Mouse (Mus musculus) MEL (cell line): ENCODE data around the gene Mboat2. TPM values are rescaled to one million over a fixed set of nuclear protein-coding genes. Genes with fewer than 3 reads are reported as not detected.
A peak's percentile ranks its signal among the peaks of the same experiment; 100 is the strongest.

Experiments
- DNase-seq: peaks from one replicate; pipeline ENCODE4 v3.0.0; 2011; ENCODE audit warnings: low read depth, low spot score
- H3K27ac ChIP-seq: 2 replicates; pipeline ENCODE4 v1.5.1; 2012; ENCODE audit warnings: low read depth, mild to moderate bottlenecking, control low read depth, low read length, moderate library complexity; ENCODE audit not compliant: control insufficient read depth
- H3K27me3 ChIP-seq, 2 experiments: fragments of 150-350 bp in 1 of 2; sonication (generic) in 1 of 2; 2 replicates each; pipeline ENCODE4 v1.6.1; 2012; ENCODE audit warnings: low read length in 2 of 2, mild to moderate bottlenecking in 2 of 2, improper control_type of control experiment in 1 of 2, moderate library complexity in 1 of 2; ENCODE audit not compliant: insufficient read depth in 2 of 2, control insufficient read depth in 1 of 2
- H3K36me3 ChIP-seq, 2 experiments: 2 replicates each; pipeline ENCODE4 v1.6.1; 2012 to 2014; ENCODE audit warnings: low read length in 2 of 2, improper control_type of control experiment in 1 of 2, inconsistent platforms in 1 of 2, mild to moderate bottlenecking in 1 of 2; ENCODE audit not compliant: insufficient read depth in 2 of 2, control insufficient read depth in 1 of 2
- H3K4me1 ChIP-seq, 2 experiments: fragments of 150-350 bp in 1 of 2; sonication (generic) in 1 of 2; 2 replicates each; pipeline ENCODE4 v1.6.1; 2012; ENCODE audit warnings: low read length in 2 of 2, improper control_type of control experiment in 1 of 2, mild to moderate bottlenecking in 1 of 2; ENCODE audit not compliant: insufficient read depth in 2 of 2, control insufficient read depth in 1 of 2
- H3K4me3 ChIP-seq, 2 experiments: fragments of 150-350 bp in 1 of 2; sonication (generic) in 1 of 2; 2 replicates each; pipeline ENCODE4 v1.5.1; 2012; ENCODE audit warnings: low read depth in 2 of 2, low read length in 2 of 2, mild to moderate bottlenecking in 2 of 2, moderate library complexity in 2 of 2, control low read depth in 1 of 2, improper control_type of control experiment in 1 of 2; ENCODE audit not compliant: control insufficient read depth in 1 of 2, insufficient read depth in 1 of 2
- H3K79me2 ChIP-seq: 2 replicates; pipeline ENCODE4 v1.6.1; 2012; ENCODE audit warnings: mild to moderate bottlenecking, low read length, moderate library complexity; ENCODE audit not compliant: control insufficient read depth, poor library complexity, insufficient read depth
- H3K9ac ChIP-seq: 2 replicates; pipeline ENCODE4 v1.6.1; 2012; ENCODE audit warnings: low read depth, mild to moderate bottlenecking, control low read depth, low read length, moderate library complexity; ENCODE audit not compliant: control insufficient read depth, poor library complexity, severe bottlenecking
- H3K9me3 ChIP-seq: fragments of 150-350 bp; sonication (generic); replicated peaks from 2 replicates; pipeline ENCODE4 v1.6.1; 2012; ENCODE audit warnings: mild to moderate bottlenecking, low read length, improper control_type of control experiment, moderate library complexity; ENCODE audit not compliant: insufficient read depth
- CHD2 ChIP-seq: IDR thresholded peaks from 2 replicates; pipeline ENCODE4 v1.6.1; 2011; ENCODE audit warnings: low read length, improper control_type of control experiment
- E2F4 ChIP-seq: IDR thresholded peaks from 2 replicates; pipeline ENCODE4 v1.6.1; 2011; ENCODE audit warnings: low read depth, low read length, improper control_type of control experiment, borderline replicate concordance
- ETS1 ChIP-seq: IDR thresholded peaks from 2 replicates; pipeline ENCODE4 v1.6.1; 2012; ENCODE audit warnings: low read depth, mild to moderate bottlenecking, inconsistent platforms, low read length, improper control_type of control experiment, moderate library complexity
- GATA1 ChIP-seq: IDR thresholded peaks from 2 replicates; pipeline ENCODE4 v1.6.1; 2011; ENCODE audit warnings: low read depth, low read length, improper control_type of control experiment
- HCFC1 ChIP-seq: IDR thresholded peaks from 2 replicates; pipeline ENCODE4 v1.6.1; 2012; ENCODE audit warnings: low read depth, mild to moderate bottlenecking, inconsistent platforms, low read length, improper control_type of control experiment, moderate library complexity
- JUND ChIP-seq: IDR thresholded peaks from 2 replicates; pipeline ENCODE4 v1.6.1; 2011; ENCODE audit warnings: low read depth, mild to moderate bottlenecking, improper control_type of control experiment, low read length
- MYC ChIP-seq: IDR thresholded peaks from 2 replicates; pipeline ENCODE4 v1.6.1; 2011; ENCODE audit warnings: low read depth, mild to moderate bottlenecking, low read length, improper control_type of control experiment, moderate library complexity
- POLR2AphosphoS2 ChIP-seq: IDR thresholded peaks from 2 replicates; pipeline ENCODE4 v1.6.1; 2011; ENCODE audit warnings: low read length, improper control_type of control experiment
- RAD21 ChIP-seq: IDR thresholded peaks from 2 replicates; pipeline ENCODE4 v1.6.1; 2011; ENCODE audit warnings: mild to moderate bottlenecking, low read depth, low read length, improper control_type of control experiment
- TAL1 ChIP-seq: IDR thresholded peaks from 2 replicates; pipeline ENCODE4 v1.6.1; 2012; ENCODE audit warnings: mild to moderate bottlenecking, inconsistent platforms, low read length, moderate library complexity, mixed read lengths
- TBP ChIP-seq: IDR thresholded peaks from 2 replicates; pipeline ENCODE4 v1.8.0; 2011; ENCODE audit warnings: low read depth, low read length, improper control_type of control experiment
- ZC3H11A ChIP-seq: IDR thresholded peaks from 2 replicates; pipeline ENCODE4 v1.6.1; 2012; ENCODE audit warnings: low read depth, mild to moderate bottlenecking, inconsistent platforms, low read length, improper control_type of control experiment
- ZMIZ1 ChIP-seq: IDR thresholded peaks from 2 replicates; pipeline ENCODE4 v1.6.1; 2012; ENCODE audit warnings: low read depth, mild to moderate bottlenecking, inconsistent platforms, low read length, improper control_type of control experiment, moderate library complexity
- polyA plus RNA-seq, 2 experiments: library from polyadenylated mRNA; stranded (reverse) in 1 of 2; unstranded in 1 of 2; fragments of >175 nt in 1 of 2; fragments of >200 nt in 1 of 2; gene quantifications; 2 replicates each; pipeline versions ENCODE4 v1.2.1 to v1.2.4; 2012; ENCODE audit warnings: low replicate concordance in 2 of 2, low read depth in 1 of 2; ENCODE audit not compliant: insufficient read length in 2 of 2, insufficient read depth in 1 of 2, missing spikeins in 1 of 2
- total RNA-seq: library from RNA; depleted of rRNA; stranded (reverse); fragments of 300-350 nt; gene quantifications from 2 replicates; pipeline ENCODE4 v1.2.3, GENCODE M21; 2012; rRNA removed

Mboat2 gene
- total and polyA plus RNA-seq, 3 experiments: 13.5 TPM; not detected in 1

DNA sequence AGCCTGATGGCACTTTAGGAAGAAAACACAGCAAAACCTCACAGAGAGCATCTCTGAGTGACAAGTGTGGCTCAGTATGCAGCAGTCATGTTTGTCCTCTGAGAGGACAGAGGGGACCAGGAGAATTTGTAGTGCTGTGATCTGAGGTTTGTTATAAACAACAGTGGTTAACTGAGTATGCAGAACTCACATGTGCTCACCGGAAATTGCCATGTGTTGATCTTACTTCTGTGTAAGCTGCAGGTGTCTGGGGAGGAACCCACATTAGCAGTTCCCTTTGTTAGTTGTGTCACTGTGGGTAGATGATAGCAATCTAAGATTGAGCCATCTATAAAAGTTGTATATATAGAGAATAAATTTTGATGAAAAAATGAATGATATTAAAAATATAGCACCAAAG, 179.7 kb downstream of the Mboat2 start:
- Histone ChIP-seq H3K4me3 (no peak overlapping the region), H3K27me3 (no peaks in the 10 kb centered on the region), H3K4me1 (no peaks in the 10 kb centered on the region), H3K9me3 (no peaks in the 10 kb centered on the region), H3K9ac (no peak overlapping the region), H3K79me2 (no peaks in the 10 kb centered on the region), H3K27ac (no peak overlapping the region), H3K36me3 (peaks cover 0 to 24% of the 10 kb centered on the region in 2 experiments; a peak in 2 of 4 replicates)
- no peak for DNase-seq
- no peak for TF ChIP-seq MYC

- Histone ChIP-seq H3K36me3 (peaks cover 0 to 24% of the 10 kb centered on the region in 2 experiments; a peak in 2 of 4 replicates), H3K27me3 (no peaks in the 10 kb centered on the region), H3K9ac (no peak overlapping the region), H3K4me1 (no peaks in the 10 kb centered on the region), H3K79me2 (no peaks in the 10 kb centered on the region), H3K9me3 (no peaks in the 10 kb centered on the region), H3K4me3 (no peak overlapping the region), H3K27ac (no peak overlapping the region)
- TF ChIP-seq TAL1: no peak
- TF ChIP-seq RAD21: no peak
- TF ChIP-seq MYC: no peak
- TF ChIP-seq ZC3H11A: no peak
- no peak for TF ChIP-seq GATA1
- no peak for DNase-seq
These were observed 181.2 kb downstream of the Mboat2 start for GRCm38 (mm10) chr12:25011733-25012367.

GRCm38 (mm10) chr12:25012555-25013540, 182.2 kb downstream of the Mboat2 start:
- Histone ChIP-seq H3K27ac (no peak overlapping the region), H3K9ac (no peak overlapping the region), H3K4me1 (no peaks in the 10 kb centered on the region), H3K27me3 (no peaks in the 10 kb centered on the region), H3K79me2 (no peaks in the 10 kb centered on the region), H3K4me3 (no peak overlapping the region), H3K36me3 (peaks cover 0 to 20% of the 10 kb centered on the region in 2 experiments; a peak in 2 of 4 replicates), H3K9me3 (no peaks in the 10 kb centered on the region)
- TF ChIP-seq HCFC1 (no peak), ETS1 (no peak), TBP (no peak), JUND (no peak), CHD2 (no peak), ZMIZ1 (no peak), POLR2AphosphoS2 (no peak), E2F4 (no peak)
- peak; percentile 11 for DNase-seq

Other genes with a start within 250 kb of the Mboat2 start
- 1.8 and 2.4 TPM in 2 replicates for gene Klf11, start 179.6 kb upstream of the Mboat2 start, total RNA-seq
- 1 to 10 TPM in 1 of 2 experiments, not detected in 1; 7.2 TPM for gene Klf11, start 179.6 kb upstream of the Mboat2 start, polyA plus RNA-seq
- not detected in 2 replicates for gene Cys1, start 149.1 kb upstream of the Mboat2 start, total RNA-seq
- gene Cys1, start 149.1 kb upstream of the Mboat2 start, polyA plus RNA-seq: not detected
- gene Rrm2, start 122.6 kb upstream of the Mboat2 start, total RNA-seq: 81.2 and 88.2 TPM in 2 replicates
- gene Rrm2, start 122.6 kb upstream of the Mboat2 start, polyA plus RNA-seq: 100 to 1,000 TPM; 127 to 158 TPM
- gene Kidins220, start 144.0 kb downstream of the Mboat2 start, total RNA-seq: 26.2 and 29.2 TPM in 2 replicates
- gene Kidins220, start 144.0 kb downstream of the Mboat2 start, polyA plus RNA-seq: 100 to 1,000 TPM in 1 of 2 experiments, 10 to 100 TPM in 1; 29.2 to 124 TPM